Mouse (Mus musculus) midbrain, embryonic 13.5 days (tissue): Measurements from ENCODE around the gene Gatad2a. TPM values are rescaled to one million over a fixed set of nuclear protein-coding genes. Genes with fewer than 3 reads are reported as not detected.
A peak's percentile ranks its signal among the peaks of the same experiment; 100 is the strongest.

Experiments used
- ATAC-seq: fragments of 200-750 bp; cut with Nextera tagmentation; 2 replicates; pipeline ENCODE4 v1.8.0; 2017; ENCODE audit warnings: mild to moderate bottlenecking, moderate TSS enrichment, moderate library complexity
- H3K27ac ChIP-seq: fragments of 300-500 bp; sonication (generic); 2 replicates; pipeline ENCODE4 v1.5.1; 2015; ENCODE audit warnings: inconsistent platforms, mild to moderate bottlenecking, moderate library complexity
- H3K27me3 ChIP-seq: fragments of 300-500 bp; sonication (generic); 2 replicates; pipeline ENCODE4 v1.6.1; 2015; ENCODE audit warnings: mild to moderate bottlenecking, inconsistent platforms
- H3K36me3 ChIP-seq: fragments of 300-500 bp; sonication (generic); 2 replicates; pipeline ENCODE4 v1.6.1; 2015; ENCODE audit warnings: mild to moderate bottlenecking, inconsistent platforms
- H3K4me1 ChIP-seq: fragments of 300-500 bp; sonication (generic); replicated peaks from 2 replicates; pipeline ENCODE4 v1.6.1; 2015; ENCODE audit warnings: inconsistent platforms
- H3K4me2 ChIP-seq: fragments of 300-500 bp; sonication (generic); replicated peaks from 2 replicates; pipeline ENCODE4 v1.6.1; 2015; ENCODE audit warnings: moderate library complexity, mild to moderate bottlenecking, inconsistent platforms
- H3K4me3 ChIP-seq: fragments of 300-500 bp; sonication (generic); replicated peaks from 2 replicates; pipeline ENCODE4 v1.5.1; 2015; ENCODE audit warnings: mild to moderate bottlenecking, inconsistent platforms
- H3K9ac ChIP-seq: fragments of 300-500 bp; sonication (generic); replicated peaks from 2 replicates; pipeline ENCODE4 v1.6.1; 2015; ENCODE audit warnings: mild to moderate bottlenecking, inconsistent platforms
- H3K9me3 ChIP-seq: fragments of 300-500 bp; sonication (generic); 2 replicates; pipeline ENCODE4 v1.6.1; 2016; ENCODE audit warnings: mild to moderate bottlenecking, inconsistent platforms
- WGBS: fragments of 180-500 bp; shearing (Covaris S2); methylation state at CpG from one replicate; pipeline ENCODE4 v1.1.7; 2015; 5-methylcytosine and 5-hydroxymethylcytosine counted together
- polyA plus RNA-seq: library from polyadenylated mRNA; unstranded; fragments of >200 nt; fragmentation: Nextera tagmentation; extraction: Ambion mirVana; gene quantifications from 2 replicates; pipeline ENCODE4 v1.2.1, GENCODE M21; 2015

Gatad2a gene
- 26.0 and 27.7 TPM in 2 replicates for polyA plus RNA-seq

DNA sequence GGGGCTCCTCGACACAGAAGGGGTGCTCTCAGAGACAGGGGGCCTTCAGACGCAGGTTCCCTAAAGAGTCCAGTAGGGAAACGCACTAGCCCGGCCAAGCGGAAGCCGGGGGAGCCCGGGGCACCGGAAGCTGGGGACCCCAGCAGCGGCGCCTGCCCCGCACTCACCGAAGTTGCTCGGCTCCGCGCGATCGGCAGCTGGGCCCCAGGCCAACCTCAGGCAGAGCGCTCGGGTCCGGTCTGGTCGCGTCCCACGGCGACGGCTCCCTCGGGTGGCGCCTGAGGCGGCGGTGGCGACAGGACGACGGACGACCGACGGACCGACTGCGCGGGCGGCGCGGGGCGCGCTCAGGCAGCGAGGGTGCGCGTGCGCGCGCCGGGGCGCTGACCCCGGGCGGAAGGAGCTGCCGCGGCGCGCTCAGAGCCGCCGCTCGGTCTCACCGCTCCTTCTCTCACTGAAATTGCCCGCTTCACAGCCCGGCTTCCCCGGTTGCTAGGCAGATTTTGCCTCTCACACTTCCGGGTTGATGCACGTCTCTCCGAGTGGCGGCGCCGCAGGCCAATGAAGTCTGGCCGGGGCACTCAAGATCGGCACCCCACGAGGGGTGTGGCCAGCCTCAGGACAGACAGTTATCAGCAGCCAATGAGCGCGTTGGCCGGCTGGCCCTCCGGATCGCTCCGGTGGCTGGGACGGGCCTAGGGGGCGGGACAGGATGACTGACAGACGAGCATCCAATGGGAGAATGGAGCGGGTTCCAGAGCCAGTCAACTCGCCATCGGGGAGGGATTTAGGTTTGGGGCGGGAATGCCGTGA, at the start of gene Gatad2a:
TSS of gene Gatad2a (minus strand) at position 609 of the 813 bp plus-strand sequence.
- under 1% methylated on average over 55 of the region's 87 CpGs for WGBS
- Histone ChIP-seq H3K9ac (peak within 1 kb of the TSS; percentile 87), H3K27me3 (no peaks in the 10 kb centered on the region), H3K4me1 (peaks cover 23% of the 10 kb centered on the region), H3K4me2 (peak within 1 kb of the TSS; percentile 89), H3K4me3 (peak within 1 kb of the TSS; percentile 95), H3K27ac (peak within 1 kb of the TSS; percentile 91), H3K36me3 (no peaks in the 10 kb centered on the region), H3K9me3 (no peaks in the 10 kb centered on the region)
- ATAC-seq, result peak; percentile 100

DNA sequence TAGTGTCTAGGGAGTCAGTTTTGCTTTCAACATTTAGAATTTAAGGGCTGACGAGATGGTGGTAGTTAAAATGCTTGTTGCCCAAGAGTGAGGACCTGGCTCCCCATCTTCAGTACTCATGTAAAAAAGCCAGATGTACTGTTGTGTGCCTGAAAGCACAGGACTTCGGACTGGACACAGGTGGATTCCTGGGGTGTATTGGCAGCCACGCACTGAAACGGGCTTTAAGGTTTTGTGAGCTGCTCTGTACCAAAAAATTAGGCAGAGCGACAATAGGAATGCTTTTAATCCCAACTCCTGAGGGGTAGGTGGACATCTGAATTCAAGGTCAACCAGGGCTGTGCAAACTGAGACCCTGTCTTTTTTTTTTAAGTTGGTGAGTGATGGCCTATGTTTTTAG, 47.8 kb upstream of the Gatad2a start:
- no peak for ATAC-seq
- H3K4me1 ChIP-seq, result peaks cover 41% of the 10 kb centered on the region
- H3K4me2 ChIP-seq, result peak overlapping the region; percentile 93
- H3K27me3 ChIP-seq, result no peaks in the 10 kb centered on the region
- WGBS, result 91% methylated on average over 5 of the region's 5 CpGs
- no peaks in the 10 kb centered on the region for H3K9me3 ChIP-seq
- peak overlapping the region; percentile 96 for H3K9ac ChIP-seq
- no peak overlapping the region for H3K27ac ChIP-seq
- H3K4me3 ChIP-seq, result peak overlapping the region; percentile 72
- peaks cover 13% of the 10 kb centered on the region for H3K36me3 ChIP-seq

DNA sequence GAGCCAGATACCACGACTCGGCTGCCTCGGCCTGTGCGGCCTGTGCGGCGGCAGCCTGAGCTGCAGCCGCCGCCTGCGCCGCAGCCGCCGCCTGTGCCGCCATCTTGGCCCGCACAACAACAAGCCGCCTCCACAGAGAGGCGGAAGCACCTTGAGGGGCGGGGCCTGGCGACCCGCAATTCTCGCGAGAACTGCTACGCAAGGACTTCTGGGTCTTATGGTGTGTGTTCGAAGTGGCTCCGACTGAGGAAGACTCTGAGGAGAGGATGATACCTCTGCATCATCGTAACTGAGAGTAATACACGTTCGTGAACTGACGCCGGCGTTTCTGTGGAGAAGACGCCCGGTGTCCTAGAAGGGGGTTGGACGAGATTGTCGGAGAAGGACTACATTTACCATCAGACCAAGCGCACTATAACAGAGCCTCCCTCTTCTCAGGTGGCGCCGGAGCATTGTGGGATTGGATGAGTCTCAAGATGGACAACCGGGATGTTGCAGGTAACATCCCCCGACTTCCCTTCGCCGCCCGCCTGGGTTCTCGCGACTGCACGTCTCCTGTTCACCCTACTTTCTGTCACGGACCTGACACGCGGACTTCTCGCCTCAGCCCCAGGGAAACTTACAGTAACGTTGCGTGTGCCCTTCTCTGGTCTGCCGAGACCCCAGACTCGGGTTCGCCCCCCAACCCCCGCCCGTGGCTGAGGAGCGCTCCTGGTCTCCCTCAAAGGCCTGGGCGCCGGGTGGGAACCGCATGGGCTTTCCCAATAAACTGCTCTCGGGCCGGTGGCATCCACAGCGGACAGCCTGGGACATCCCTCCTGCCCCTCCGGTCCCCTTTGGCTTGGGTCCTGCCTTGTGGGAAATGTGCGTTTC, 46.6 kb upstream of the Gatad2a start, which contains the start of the genes Mau2 and Sugp1:
TSS of gene Mau2 (minus strand) at position 152 of the 873 bp plus-strand sequence.
TSS of gene Sugp1 (plus strand) at position 231 of the 873 bp plus-strand sequence.
- Histone ChIP-seq H3K36me3 (peaks cover 4% of the 10 kb centered on the region; the same call in 1 of the 2 replicates), H3K9ac (peak within 1 kb of the TSS; percentile 96), H3K4me1 (peaks cover 41% of the 10 kb centered on the region), H3K4me3 (peak within 1 kb of the TSS; percentile 72), H3K27ac (peak within 1 kb of the TSS; percentile 81), H3K27me3 (no peaks in the 10 kb centered on the region), H3K9me3 (no peaks in the 10 kb centered on the region), H3K4me2 (peak within 1 kb of the TSS; percentile 93)
- peak; percentile 98 for ATAC-seq
- WGBS, result under 1% methylated on average over 65 of the region's 65 CpGs

DNA sequence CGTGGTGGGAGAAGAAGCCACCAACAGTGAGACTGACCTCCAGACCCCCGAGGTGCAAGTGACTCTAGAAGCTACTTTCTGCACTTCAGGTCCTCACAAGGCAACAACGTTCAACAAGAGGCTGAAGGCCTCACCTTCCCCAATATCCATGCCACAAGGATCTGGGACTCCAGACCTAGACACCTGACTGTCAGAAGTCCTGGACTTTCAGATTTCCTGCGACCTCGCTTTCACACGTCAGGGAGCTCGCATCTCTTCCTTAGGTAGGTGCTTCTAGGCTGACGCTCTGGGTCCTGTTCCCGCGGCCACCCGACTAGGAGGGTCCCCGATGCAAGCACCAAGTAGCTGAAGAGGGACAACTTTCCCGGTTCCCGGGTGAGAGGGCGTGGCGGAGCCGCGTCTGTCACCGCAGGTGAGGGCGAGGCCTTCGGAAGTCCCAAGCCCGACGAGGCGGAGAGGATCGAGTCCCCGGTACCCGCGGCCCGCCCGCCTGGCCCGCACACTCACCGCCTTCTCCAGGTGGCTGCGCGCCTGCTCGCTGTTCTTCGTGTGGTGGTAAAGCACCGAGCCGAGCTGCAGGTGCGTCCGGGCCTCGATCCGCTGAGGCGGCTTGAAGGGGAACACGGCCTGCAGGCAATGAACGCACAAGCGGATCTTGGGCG, 45.8 kb upstream of the Gatad2a start:
- peaks cover 41% of the 10 kb centered on the region for H3K4me1 ChIP-seq
- WGBS, result 2% methylated on average over 47 of the region's 47 CpGs
- H3K36me3 ChIP-seq, result 0 out of 2 replicates have a peak, but pooled peaks cover 2% of the 10 kb centered on the region

DNA sequence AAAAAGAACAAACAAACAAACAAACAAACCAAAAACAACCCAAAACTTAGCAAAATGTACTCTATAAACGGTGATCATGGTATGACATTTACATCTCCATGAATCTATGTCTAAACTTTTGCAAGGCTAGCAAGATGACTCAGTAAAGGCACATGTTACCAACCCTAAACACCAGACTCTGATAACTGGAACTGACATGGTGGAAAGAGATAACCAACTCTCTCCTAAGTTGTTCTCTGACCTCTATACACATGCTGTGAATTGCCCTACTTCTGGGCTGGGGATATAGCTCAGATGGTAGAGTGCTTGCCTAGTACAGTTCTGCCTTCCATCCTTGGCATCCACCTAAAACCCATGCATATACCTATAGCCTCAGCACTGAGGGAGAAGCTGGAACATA, 41.8 kb upstream of the Gatad2a start:
- Histone ChIP-seq H3K9ac (no peak overlapping the region), H3K9me3 (no peaks in the 10 kb centered on the region), H3K27me3 (no peaks in the 10 kb centered on the region), H3K4me2 (no peak overlapping the region), H3K4me1 (peaks cover 24% of the 10 kb centered on the region), H3K36me3 (0 out of 2 replicates have a peak, but pooled peaks cover 2% of the 10 kb centered on the region), H3K4me3 (no peak overlapping the region), H3K27ac (no peak overlapping the region)
- 95% methylated on average over 1 of the region's 1 CpGs for WGBS
- ATAC-seq, result no peak

More for the DNA sequence above, 45.8 kb upstream of the Gatad2a start:
- H3K27ac ChIP-seq, result no peak overlapping the region; the same call in none of the 2 replicates
- ATAC-seq, result no peak
- H3K4me2 ChIP-seq, result peak overlapping the region; percentile 93
- H3K27me3 ChIP-seq, result no peaks in the 10 kb centered on the region
- peak overlapping the region; percentile 72 for H3K4me3 ChIP-seq
- no peaks in the 10 kb centered on the region for H3K9me3 ChIP-seq
- peak overlapping the region; percentile 96 for H3K9ac ChIP-seq

DNA sequence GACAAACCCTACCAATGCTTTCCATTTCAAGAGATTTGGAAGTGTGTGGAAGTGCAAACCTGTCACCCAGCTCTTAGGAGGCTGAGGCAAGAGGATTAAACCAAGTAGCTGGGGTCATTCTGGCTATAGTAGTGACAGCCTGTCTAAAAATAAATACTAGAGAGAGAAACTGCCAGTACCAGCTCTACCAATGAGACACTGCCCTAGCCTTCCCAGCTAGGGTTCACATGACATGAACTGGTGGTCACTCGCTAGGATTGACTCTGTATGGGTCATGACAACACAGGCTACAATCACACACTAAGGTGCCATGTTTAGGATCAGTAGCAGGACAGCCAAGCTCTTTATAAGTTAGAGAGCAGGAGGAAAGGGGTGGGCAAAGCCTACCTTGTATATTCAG, 34.1 kb upstream of the Gatad2a start:
- Histone ChIP-seq H3K9me3 (no peaks in the 10 kb centered on the region), H3K27me3 (no peaks in the 10 kb centered on the region), H3K4me3 (no peak overlapping the region), H3K36me3 (peaks cover 70% of the 10 kb centered on the region), H3K4me1 (no peaks in the 10 kb centered on the region), H3K9ac (no peak overlapping the region), H3K27ac (no peak overlapping the region), H3K4me2 (no peak overlapping the region)
- no peak for ATAC-seq
- WGBS, result 93% methylated on average over 1 of the region's 1 CpGs

DNA sequence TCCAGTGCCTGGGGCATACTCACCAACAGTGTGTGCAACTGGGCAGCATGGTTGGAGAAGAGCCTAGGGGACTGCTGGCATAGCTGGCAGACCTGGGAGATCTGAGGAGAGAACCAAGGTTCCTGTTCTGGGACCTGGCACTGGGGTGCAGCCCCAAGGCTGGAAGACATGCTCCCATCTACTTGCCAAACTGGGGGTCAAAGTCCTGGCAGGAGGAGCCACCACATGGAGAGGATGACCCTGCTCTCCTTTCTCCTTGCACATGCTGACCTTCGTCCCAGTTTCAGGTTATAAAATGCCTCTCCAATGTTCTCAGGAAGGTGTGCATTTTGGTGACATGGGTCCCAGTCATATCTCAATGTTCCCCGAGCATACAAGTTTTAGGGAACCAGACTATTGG, 30.0 kb upstream of the Gatad2a start:
- H3K9ac ChIP-seq, result no peak overlapping the region
- no peak overlapping the region for H3K4me3 ChIP-seq
- H3K9me3 ChIP-seq, result no peaks in the 10 kb centered on the region
- no peak overlapping the region for H3K4me2 ChIP-seq
- H3K27ac ChIP-seq, result no peak overlapping the region
- no peaks in the 10 kb centered on the region for H3K27me3 ChIP-seq
- 93% methylated on average over 2 of the region's 2 CpGs for WGBS
- H3K36me3 ChIP-seq, result peaks cover 100% of the 10 kb centered on the region
- no peaks in the 10 kb centered on the region for H3K4me1 ChIP-seq
- ATAC-seq, result no peak

DNA sequence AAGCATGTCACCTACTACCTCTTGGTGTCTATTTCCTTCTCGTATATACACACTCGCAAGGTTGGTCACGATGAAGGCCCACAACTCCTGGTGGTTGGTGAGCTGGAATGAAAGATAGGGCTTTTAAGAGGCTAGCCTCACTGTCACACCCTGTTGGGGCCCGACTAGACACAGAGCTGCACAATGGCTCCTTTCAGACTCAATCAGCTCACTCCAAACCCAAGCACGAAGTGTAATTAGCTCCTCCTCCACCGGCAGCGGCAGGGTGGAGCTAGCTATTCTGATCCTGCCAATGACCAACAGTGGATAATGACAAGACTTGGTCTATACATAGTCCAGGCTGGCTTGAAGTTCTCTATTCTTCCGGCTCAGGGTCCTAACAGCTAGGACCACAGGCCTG, 27.4 kb upstream of the Gatad2a start:
- H3K36me3 ChIP-seq, result peaks cover 99% of the 10 kb centered on the region
- no peaks in the 10 kb centered on the region for H3K27me3 ChIP-seq
- WGBS, result 76% methylated on average over 8 of the region's 8 CpGs
- H3K9ac ChIP-seq, result no peak overlapping the region
- no peak overlapping the region for H3K27ac ChIP-seq
- H3K4me1 ChIP-seq, result no peaks in the 10 kb centered on the region
- H3K4me3 ChIP-seq, result no peak overlapping the region
- H3K9me3 ChIP-seq, result no peaks in the 10 kb centered on the region
- ATAC-seq, result no peak
- H3K4me2 ChIP-seq, result no peak overlapping the region

DNA sequence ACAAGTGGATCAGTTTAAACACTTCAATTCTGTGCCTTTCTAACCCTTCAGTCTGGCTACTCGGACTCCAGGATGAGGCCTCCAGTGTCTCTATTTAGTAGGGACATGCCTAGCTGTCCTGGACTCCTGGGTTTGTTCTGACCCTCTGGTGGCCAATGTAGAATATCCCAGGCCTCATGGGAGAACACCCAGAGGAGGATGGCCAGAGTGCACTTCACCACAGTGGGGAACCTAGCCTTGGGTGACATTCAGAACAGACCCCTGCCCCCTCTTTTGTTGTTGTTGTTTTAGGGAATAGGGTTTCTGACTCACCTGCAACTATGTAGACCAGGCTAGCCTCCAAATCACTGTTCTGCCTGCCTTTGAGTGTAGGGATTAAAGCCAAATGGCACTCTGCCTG, 18.8 kb upstream of the Gatad2a start:
- Histone ChIP-seq H3K4me2 (no peak overlapping the region), H3K9me3 (no peaks in the 10 kb centered on the region), H3K9ac (no peak overlapping the region), H3K4me3 (no peak overlapping the region), H3K4me1 (no peaks in the 10 kb centered on the region), H3K27me3 (no peaks in the 10 kb centered on the region), H3K36me3 (peaks cover 43% of the 10 kb centered on the region), H3K27ac (no peak overlapping the region)
- WGBS, result 69% methylated on average over 1 of the region's 1 CpGs
- ATAC-seq, result no peak

DNA sequence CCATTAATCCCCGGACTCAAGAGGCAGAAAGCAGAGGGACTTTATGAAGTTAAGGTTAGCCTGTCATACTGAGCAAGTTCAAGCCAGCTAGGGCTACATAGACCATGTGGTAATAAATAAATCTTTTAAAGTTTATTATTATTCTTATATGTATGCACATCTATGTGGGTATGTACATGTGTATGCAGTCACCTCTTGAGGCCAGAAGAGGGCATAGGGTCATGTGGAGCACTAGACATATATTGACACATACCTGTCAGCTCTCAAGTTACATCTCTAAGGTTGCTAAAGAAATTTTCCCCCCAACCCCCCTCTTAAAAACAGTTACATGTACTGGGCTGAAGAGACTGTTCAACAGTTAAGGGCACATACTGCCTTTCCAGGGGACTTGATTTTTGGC, 16.6 kb upstream of the Gatad2a start:
- no peak overlapping the region for H3K9ac ChIP-seq
- peaks cover 20% of the 10 kb centered on the region for H3K36me3 ChIP-seq
- no peaks in the 10 kb centered on the region for H3K9me3 ChIP-seq
- no peak overlapping the region for H3K4me3 ChIP-seq
- H3K4me1 ChIP-seq, result no peaks in the 10 kb centered on the region
- 82% methylated on average over 1 of the region's 1 CpGs for WGBS
- H3K4me2 ChIP-seq, result no peak overlapping the region
- ATAC-seq, result peak; percentile 55; the same call in 1 of the 2 replicates
- H3K27me3 ChIP-seq, result no peaks in the 10 kb centered on the region
- no peak overlapping the region for H3K27ac ChIP-seq

DNA sequence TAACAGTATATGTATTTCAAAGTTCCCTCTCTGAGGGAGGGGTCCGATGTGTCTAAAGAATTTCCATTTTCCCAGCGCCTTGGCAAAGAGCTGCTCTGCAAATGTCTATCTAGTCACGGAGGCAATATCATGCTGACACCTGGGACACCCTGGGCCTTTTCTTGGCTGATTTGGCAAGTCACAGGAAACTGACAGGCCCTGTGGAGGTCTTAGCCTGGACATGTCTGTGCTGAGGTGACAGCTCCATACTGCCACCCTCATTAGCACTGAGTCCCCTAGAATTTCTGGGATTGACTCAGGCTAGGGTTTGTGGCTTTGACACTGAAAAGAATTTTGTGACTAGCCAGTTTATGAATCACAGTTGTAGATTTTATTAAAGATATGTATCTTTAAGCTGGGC, 16.2 kb upstream of the Gatad2a start:
- Histone ChIP-seq H3K27me3 (no peaks in the 10 kb centered on the region), H3K9me3 (no peaks in the 10 kb centered on the region), H3K9ac (no peak overlapping the region), H3K4me1 (no peaks in the 10 kb centered on the region), H3K4me3 (no peak overlapping the region), H3K27ac (no peak overlapping the region), H3K36me3 (peaks cover 16% of the 10 kb centered on the region), H3K4me2 (no peak overlapping the region)
- ATAC-seq, result no peak
- 81% methylated on average over 3 of the region's 3 CpGs for WGBS
